Mouse (Mus musculus) liver, adult (tissue): ENCODE data around the gene Hes7.
A peak's percentile ranks its signal among the peaks of the same experiment; 100 is the strongest.

Experiments
- GATA4 ChIP-seq: IDR thresholded peaks from 2 replicates; pipeline ENCODE4 v1.6.1; 2014; ENCODE audit warnings: mild to moderate bottlenecking, low read length; ENCODE audit not compliant: insufficient replicate concordance

Hes7 gene

DNA sequence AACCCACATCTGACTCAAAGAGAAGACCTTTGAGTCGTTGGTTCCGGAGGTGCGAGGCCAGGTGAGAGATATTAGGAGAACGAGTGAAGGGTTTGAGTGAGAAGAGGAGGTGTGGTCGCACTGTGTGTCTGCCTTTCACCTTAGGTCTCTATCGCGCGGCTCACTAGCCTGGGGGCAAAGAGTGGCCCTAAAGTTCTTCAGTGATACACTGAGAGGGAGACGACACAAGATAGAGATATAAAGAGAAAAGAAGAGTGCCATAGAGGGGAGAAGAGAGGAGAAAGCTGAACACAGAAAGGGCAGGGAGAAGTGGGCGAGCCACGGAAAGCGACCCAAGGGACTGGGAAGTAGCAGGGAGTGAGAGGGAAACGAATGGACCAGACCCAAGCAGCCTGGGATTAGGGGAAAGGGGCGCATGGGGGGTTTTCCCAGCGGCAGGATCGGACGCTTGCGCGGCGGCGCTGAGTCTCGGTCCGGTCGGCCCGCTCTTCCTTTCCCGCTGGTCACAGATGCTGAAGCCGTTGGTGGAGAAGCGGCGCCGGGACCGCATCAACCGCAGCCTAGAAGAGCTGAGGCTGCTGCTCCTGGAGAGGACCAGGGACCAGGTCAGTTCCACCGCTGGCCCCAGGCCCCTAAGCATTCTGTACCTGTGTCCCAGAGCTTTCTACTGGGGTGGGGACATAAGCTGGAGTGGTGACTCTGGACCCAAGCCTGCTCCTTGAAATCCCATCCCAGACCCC is 967 bp downstream of the Hes7 start:
- no peak for TF ChIP-seq GATA4

DNA sequence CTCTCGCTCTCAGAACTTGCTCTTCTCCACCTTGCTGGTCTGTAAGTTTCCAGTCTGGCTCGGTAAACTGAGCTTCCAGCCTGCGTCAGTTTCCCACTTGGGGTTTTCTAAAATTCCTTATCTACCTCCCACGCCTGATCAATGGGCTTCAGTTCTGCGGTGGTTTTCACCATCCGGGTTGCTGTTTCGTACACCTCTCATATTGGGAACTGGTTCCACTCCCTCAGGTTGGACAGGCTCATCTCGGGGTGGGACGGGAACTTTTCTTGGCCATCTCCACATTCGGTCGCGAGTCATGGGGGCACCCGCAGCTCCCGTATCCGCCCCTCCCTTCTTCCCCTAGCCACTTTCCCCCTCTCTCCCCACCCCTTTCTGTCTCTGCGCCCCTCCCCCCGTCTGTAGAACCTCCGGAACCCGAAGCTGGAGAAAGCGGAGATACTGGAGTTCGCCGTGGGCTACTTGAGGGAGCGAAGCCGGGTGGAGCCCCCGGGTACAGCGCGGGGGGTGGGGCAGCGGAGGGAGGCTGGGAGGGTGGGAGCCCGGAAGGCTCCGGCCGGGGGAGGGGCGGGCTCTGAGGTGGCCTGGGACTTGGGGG is 1.6 kb downstream of the Hes7 start:
- TF ChIP-seq GATA4 = no peak

DNA sequence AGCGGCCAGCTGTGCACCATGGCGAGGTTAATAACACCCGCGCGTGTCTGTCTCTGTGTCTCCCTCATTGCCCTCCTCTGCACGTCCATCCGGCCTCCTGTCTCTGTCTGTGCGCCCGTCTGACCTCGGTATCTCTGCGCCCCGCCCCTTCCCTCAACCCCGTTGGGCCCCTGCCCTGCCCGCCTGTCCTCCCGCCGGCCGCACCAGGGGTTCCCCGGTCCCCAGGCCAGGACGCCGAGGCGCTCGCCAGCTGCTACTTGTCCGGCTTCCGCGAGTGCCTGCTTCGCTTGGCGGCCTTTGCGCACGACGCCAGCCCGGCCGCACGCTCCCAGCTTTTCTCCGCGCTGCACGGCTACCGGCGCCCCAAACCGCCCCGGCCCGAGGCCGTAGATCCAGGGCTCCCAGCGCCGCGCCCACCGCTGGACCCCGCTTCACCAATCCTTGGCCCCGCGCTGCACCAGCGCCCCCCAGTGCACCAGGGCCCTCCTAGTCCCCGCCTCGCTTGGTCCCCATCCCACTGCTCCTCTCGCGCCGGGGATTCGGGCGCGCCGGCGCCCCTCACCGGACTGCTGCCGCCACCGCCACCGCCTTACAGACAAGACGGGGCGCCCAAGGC is 2.2 kb downstream of the Hes7 start, which contains the start of gene 9130213A22Rik:
Gene 9130213A22Rik, minus strand, starts transcription at position 254 of the 616 bp plus-strand sequence.
- TF ChIP-seq GATA4 = peak; percentile 47; the same call in 1 of the 2 replicates

DNA sequence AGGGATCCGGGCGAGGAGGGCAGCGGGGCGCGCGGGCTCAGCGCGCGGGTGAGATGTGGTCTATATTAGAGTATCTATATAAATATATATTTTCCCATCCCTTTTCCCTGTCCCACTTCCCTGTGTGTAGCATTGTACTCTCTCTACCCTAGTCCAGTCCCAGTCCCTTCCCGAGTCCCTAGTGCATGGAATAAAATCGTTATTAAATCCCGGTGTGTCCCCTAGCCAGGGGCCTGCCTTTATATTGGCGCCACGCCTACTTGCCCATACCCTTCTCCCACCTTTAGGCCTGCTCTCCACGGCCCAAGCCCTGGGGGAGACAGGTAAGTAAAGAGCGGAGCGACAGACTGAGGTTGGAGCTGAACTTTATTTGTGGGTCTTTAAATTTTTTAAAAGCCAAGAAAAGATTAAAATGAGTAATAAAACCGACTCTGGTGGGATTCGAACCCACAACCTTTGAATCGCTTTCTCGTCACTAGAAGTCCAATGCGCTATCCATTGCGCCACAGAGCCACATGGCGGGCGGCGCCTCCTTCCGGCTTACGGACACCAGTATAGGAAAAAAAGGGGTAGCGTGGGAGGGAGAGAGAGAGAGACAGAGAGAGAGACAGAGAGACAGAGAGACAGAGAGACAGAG is 3.0 kb downstream of the Hes7 start:
- TF ChIP-seq GATA4 = 0 out of 2 replicates have a peak, but pooled peaks have one; percentile 21

DNA sequence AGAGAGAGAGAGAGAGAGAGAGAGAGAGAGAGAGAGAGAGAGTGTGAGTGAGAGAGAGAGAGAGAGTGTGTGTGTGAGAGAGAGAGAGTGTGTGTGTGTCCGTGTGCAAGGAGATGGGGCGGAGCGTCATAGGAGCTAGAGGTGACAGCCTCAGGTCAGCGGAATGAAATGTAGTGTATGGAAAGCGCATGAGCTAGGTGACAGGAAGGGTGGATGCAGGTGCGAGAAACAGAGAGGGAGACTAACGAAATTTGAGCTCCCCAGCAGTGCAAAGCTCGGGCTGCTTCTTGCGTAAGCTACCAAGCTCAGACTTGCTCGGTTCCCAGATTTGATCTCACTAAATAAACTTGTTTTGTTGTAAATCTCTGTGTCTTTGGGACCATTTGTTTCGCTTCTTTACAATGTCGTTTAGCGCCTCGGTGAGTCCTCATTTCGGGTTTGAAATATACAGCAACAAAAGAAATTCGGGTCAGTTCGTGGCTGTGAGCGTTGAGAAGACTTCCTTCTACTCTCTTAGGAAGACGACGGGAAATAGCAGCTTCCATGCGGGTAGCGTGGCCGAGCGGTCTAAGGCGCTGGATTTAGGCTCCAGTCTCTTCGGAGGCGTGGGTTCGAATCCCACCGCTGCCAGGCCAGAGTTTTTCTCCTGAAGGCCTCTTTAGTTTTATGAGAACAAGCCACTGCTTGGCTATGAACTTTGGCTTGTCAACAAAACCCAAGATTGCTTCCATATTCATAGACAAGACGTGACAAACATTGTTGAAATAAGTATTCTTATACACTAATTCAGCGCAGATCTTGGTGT is 3.7 kb downstream of the Hes7 start:
- no peak for TF ChIP-seq GATA4

DNA sequence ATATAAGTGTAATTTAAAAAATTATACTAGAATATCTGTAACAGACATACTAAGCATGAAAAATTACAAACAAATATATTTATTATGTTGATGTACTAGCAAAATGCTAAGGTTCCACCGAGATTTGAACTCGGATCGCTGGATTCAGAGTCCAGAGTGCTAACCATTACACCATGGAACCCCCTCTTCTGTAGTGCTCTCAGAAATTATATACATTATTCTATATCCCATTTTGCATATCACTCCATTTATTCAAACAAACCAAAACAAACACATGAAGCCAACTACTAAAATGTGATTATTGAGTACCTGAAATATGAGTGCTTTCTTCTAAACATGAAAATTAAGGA is 4.3 kb downstream of the Hes7 start:
- no peak for TF ChIP-seq GATA4

DNA sequence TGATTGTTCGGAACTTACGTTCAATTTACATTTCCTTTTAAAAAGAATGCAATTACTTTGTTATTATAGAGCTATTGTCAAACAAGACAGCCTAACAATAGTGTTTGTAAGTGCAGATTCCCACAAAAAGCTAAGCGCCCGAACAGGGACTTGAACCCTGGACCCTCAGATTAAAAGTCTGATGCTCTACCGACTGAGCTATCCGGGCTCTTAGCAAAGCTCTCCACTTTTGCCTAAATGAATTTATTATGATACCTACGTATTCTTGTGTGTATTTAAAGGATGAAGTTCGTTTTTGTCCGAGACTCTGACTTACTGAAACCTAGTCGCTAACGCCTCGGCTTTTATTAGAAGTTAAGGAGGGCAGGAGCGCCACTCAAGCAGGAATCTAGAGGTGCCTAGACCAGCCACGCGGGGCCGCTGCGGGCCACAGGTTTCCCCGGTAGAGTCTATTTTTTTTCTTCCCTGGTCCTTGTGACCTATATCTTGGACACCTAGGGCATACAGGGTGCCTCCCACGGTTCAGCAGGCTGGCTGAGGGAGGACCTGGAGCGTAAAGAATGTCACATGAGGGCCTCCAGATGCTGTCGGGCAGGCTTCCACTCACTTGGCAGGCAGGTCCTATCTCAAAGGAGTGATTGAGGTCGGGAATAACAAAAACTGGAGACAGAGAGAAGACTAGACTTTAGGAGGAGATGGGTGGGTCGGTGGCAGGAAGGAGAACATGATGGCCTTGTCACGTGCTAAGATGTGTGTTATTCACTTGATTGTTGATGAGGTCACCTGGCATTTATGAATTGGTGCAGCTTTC is 5.0 kb downstream of the Hes7 start:
- peak; percentile 32; the same call in 1 of the 2 replicates for TF ChIP-seq GATA4

DNA sequence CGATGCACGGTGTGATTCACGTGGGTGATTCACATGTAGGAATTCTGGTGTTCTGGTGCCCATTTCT is 5.5 kb downstream of the Hes7 start, which contains the start of gene Aloxe3:
Gene Aloxe3, plus strand, starts transcription at position 45 of the 67 bp plus-strand sequence.
- TF ChIP-seq GATA4 = no peak

DNA sequence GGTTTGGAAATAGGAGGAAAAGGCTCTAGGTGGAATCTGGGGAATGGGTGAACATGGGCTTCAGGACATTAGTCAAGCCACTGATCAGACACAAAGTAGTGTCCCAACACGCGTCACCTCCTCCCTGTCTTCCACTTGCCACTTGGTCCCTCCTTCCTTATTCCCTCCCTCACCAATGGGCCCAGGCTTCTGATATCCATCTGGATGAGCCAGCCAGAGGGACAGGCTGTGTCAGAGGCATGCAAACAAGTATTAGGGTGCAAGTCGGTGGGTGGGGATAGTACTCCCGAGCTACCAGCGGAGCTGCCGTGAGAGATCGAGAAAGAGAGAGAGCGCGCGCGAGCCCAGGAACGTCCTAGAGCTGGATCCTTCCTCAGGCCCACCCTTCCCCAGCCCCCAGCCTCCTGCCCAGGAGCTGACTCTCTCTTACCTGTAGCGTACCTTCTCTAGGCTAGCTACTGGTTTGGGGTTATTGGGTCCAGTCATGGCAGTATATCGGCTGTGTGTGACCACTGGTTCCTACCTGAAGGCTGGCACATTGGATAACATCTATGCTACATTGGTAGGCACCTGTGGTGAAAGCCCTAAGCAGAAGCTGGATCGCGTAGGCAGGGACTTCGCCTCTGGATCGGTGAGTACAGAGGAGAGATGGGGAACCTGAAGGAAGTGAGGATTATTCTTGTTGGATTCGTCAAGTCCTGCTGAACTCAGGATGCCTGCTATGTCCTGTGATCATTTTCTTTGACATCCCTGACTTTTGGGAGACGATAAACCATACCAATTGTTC is 5.9 kb downstream of the Hes7 start:
- no peak for TF ChIP-seq GATA4

DNA sequence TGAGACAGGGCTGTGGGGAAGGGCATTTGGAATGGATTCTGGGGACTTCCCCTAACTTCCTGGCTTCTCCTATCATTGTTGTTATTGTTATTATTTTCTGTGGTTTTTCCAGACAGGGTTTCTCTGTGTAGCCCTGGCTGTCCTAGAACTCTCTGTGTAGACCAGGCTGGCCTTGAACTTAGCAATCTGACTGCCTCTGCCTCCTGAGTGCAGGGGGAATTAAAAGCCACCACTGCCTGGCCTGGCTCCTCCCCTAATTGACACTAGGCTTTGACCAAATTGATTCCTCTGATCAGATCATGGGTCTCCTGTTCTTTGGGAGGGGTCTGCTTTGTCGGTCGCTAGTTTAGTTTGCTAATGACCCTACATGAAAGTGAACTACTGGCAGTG is 6.5 kb downstream of the Hes7 start:
- TF ChIP-seq GATA4 = no peak

DNA sequence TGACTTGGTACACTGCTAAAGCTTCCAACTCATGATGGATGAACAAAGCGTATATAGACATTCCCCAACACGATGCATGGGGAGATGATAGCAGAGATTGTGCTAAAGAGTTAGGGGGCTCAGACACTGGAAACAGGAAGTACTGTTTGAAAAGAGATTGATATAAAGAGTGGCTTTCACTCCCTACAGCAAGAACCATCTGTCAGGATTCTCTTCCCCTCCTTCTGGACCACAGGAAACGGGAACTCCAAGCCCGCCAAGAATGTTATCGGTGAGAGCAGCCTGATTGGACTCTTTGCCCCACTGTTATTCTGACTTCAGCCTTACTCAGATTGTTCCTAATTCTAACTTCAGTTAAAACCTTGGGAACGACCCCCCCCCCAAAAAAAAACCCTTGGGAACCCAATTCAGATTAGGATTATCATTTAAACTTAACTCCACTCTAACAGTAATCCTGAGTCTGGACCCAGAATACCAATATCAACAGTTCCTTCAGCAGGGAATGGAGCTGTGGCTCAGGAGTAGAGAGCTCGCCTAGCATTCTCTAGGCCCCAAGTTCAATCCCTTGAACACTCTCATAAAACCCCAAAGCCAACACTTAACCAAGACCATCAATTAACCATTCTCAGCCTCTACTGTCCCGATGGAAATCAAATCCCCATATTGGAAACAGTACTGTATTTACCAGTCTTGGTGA is 8.4 kb downstream of the Hes7 start:
- no peak for TF ChIP-seq GATA4

DNA sequence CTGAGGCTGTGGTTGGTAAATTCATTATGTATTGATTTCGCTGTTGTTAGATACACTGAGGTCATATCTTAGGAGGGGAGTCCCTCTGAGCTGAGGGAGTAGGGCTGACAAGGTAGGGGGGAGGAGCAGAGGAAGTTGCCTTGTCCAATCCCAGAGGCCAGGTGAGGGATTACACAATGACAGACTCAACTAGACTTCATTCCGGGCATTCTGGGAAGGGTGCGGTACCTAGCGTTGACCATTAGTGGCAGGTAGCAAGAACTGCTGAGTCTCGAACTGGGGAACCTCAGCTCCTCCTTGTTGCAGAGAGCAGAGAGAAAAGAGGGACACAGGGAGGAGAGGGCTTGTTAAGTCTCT is 13.3 kb downstream of the Hes7 start:
- TF ChIP-seq GATA4 = no peak

DNA sequence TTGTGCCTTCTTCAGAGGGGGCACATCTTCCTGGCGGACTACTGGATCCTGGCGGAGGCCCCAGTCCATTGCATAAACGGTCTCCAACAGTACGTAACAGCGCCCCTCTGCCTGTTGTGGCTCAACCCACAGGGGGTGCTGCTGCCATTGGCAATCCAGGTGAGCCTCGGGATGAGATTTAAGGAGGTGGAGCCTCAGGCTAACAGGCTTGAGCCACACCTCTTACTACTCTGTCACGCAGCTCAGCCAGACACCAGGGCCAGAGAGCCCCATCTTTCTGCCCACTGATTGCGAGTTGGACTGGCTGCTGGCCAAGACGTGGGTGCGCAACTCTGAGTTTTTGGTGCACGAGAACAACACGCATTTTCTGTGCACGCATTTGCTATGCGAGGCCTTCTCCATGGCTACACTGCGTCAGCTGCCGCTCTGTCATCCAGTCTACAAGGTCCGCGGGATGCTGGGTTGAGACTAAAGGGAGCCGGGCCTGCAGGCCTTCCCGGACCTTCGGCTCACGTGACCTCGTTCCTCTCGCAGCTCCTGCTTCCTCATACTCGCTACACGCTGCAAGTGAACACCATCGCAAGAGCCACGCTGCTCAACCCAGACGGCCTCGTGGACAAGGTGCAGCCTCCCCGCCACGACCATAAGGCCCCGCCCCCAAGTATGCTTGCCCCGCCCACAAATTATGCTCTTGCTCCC is 13.9 kb downstream of the Hes7 start:
- TF ChIP-seq GATA4 = no peak
